Mouse (Mus musculus) liver, adult (tissue): ENCODE results near the gene Pdzd9.

Experiments used
- GATA4 ChIP-seq: IDR thresholded peaks from 2 replicates; pipeline ENCODE4 v1.6.1; 2014; ENCODE audit warnings: mild to moderate bottlenecking, low read length; ENCODE audit not compliant: insufficient replicate concordance

The Pdzd9 gene

DNA sequence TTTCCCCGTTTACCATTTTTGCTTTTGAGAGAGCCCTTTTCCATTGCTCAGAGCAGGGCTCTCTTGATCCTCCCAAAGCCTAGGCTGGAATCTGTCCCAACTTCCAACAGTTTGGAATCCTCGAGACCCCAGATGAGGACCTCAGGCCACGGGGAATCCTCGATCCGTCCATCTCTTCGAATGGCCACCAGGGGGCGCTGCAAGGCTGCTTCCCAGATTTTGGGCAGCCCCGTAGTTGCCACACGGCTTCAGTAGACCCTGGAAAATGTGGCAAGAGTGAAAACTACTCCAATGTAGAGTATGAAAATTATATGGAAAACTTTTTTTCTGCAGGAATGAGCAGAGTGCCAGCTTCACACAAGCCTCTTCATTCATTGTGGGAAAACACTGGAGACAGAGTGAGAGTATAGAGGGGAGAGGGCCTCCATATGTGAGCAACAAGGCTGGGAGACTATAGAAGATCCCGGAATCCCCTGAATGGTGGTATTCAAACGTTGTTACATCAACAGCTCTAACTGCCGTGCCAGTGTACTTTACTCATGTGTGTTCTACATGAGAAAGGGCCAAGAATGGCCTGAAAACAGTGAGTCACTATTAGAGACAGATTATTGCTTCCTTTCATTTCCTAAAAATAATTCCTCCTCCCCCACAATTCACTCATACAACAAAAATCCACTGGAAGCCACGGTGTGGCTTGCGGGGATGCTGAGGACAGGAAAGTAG, at the start of gene Pdzd9:
Gene Pdzd9, minus strand, starts transcription at position 191 of the 723 bp plus-strand sequence.
- TF ChIP-seq GATA4 = no peak

GRCm38 (mm10) chr7:120717261-120717660, 47.1 kb upstream of the Pdzd9 start:
- TF ChIP-seq GATA4 = no peak

- no peak for TF ChIP-seq GATA4
These were observed 43.1 kb upstream of the Pdzd9 start for GRCm38 (mm10) chr7:120713225-120713624.

GRCm38 (mm10) chr7:120712071-120712470, 41.9 kb upstream of the Pdzd9 start:
- no peak for TF ChIP-seq GATA4

DNA sequence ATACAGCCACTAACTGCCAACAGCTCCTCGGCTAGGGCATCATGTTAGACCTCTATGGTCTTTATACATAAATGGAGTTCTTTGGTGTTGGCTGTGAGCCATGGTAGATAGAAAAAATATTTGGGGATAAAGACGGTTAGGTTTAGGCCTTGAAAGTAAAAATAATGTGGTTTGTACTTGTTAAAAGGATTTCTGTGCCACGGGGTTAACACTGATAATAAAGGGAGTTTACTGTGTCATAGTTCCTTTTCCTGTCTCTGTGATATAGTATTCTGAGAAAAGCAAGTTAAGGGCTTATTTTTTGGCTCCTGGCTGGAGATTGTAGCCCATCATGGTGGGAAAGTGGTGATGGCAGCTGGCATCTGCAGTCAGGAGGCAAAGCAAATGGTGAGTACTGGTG, 33.7 kb upstream of the Pdzd9 start:
- peak; percentile 50; the same call in 1 of the 2 replicates for TF ChIP-seq GATA4

DNA sequence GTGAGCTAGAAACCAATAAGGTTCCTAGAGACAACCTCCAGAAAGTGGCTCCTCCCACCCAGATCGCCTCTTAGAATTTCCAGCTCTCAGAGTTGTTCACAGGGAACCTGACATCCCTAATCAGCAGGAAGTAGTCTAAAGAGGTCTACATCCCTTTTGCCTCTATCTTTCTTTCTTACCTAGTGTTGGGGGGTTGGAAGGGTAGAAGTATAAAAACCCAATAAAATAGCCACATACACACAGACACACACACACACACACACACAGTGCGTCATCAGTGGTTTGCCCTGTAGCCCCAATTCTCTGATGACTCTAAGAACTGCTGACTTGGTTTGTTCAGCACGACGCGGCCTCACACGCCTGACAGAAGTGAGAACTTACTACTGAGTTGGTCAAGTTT, 29.4 kb upstream of the Pdzd9 start:
- TF ChIP-seq GATA4 = no peak

GRCm38 (mm10) chr7:120696331-120696730, 26.2 kb upstream of the Pdzd9 start:
- TF ChIP-seq GATA4 = no peak

- no peak for TF ChIP-seq GATA4
These were observed 25.5 kb upstream of the Pdzd9 start for GRCm38 (mm10) chr7:120695641-120696040.

- TF ChIP-seq GATA4 = no peak
These were observed 25.1 kb upstream of the Pdzd9 start for GRCm38 (mm10) chr7:120695196-120695595.

DNA sequence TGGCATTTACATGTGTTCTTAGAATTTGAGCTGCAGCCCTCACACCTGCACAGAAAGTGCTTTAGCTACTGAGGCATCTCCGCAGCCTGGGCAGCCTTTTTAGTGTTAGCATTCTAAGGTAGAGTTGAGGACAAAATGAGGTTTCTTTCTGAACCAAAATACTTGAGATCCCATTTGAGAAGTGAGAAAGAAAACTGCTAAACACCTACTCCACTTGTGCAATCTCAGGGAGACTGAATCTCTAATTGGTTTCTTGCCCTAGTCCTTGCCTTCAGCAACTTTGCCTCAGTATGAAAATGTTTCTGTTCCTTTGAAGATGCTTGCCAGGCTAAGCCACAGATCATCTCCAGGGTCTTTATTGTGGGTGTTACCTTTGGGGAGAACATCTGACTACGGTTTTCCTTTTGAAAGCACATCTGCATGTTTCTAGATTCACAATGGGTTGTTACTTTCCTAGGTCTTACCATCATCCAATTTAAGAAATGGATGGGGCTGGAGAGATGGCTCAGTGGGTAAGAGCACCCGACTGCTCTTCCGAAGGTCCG, 23.8 kb upstream of the Pdzd9 start:
- TF ChIP-seq GATA4 = no peak

DNA sequence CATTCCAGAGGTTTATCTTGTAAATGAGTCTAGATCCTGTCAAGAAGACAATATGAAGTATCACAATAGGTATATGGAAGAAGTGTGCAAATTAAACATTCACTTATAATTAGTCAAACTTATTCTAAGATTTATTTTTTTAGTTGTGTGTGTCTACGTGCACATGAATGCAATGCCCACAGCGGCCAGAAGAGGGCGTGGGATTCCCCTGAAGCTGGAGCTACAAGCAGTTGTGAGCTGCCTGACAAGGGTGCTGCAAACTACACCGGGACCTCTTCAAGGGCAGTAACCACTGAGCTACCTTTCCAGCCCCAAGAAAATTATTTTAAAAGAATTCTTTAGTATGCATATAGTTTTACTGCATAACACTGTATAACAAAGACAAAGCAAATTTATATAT, 20.5 kb upstream of the Pdzd9 start:
- no peak for TF ChIP-seq GATA4

- no peak for TF ChIP-seq GATA4
These were observed 15.1 kb upstream of the Pdzd9 start for GRCm38 (mm10) chr7:120685227-120685626.

DNA sequence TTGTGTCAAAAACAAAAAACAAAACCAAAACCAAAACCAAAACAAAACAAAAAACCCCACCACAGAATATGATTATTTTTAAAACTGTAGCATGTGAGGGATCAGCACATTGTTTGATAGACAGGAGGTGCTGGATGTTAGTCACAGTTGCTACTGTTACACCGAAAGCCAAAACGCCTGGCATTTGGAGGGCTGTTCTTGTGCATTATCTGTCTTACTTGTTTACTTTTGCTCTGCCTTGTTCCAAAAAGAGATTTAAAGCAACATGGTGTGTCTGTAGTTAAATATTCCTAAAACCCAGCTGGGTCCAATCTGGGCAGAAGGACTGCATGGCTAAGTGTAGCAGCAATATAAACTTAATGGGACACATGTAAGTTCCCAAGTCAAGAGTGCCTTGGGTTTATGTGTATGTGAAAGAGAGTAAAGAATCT, 14.6 kb upstream of the Pdzd9 start:
- TF ChIP-seq GATA4 = no peak

DNA sequence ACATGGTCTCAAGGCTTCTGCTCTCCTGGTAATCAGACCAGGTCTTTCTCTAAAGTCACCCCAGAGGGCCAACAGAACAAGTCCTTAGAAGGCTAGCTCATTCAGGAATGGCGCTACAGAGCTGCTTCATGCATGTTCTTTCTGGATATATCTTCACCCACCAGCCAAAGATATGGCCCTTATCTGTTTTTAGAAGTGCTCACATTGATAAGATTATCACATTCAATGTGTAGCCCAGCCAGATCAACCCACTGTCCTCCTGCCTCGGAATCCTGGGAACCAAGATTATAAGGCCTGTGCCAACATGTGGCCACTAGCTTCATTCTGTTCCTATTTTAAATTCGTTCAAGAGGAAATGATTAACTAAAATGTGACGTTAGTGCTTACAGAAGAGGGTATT, 11.9 kb upstream of the Pdzd9 start:
- no peak for TF ChIP-seq GATA4

DNA sequence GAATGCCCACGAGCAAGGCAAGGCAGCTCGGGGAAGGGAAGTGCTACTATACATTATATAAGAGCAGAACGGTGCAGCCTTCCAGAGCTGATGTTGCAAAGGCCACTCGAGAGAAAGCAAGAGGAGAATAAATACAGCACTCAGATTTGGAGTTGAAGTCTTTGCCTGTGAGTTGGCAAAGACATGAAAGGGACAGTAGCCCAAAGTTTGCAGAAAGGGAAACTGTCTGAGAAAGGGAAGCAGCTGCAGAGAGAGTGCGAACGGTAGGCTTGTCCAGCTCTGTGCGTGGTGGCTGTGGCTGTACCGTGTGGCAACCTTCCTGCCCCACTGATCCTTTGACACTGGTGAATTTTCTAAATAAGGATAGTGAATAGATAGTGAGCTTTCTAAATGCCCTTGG, 8.9 kb upstream of the Pdzd9 start:
- TF ChIP-seq GATA4 = no peak

DNA sequence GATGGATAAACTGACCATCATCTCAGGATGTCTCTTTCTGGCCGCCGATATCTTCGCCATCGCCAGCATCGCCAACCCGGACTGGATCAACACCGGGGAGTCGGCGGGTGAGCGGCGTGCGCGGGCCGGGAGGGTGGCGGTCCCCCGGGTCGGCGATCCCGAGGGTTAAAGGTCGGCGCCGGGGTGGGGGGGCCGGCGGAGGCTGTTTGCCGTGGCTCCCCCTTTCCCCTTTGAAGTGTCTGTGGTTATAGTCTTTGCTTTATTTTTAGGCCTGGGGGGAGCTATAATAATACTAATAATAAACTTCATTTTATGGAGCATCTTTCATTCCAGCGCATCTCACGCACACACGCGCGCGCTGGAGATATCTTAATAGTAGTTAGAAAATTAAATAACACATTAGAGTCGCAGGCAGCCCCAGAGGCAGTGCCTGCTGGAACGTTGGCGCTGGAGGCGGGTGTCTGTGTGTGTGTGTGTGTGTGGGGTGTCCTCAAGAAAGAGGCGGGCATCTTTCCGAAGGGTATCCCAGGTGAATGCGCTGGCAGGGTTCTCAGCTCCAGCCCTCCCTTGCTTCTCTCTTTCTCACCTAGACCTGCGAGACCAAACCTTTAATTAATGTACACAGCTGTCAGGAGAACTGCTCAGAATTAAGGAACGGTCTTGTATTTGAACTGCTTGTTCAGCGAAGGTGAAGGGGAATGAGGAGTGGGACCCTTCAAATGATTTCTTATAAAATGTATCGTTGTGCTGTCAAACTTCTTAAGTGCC, 7.8 kb upstream of the Pdzd9 start:
- TF ChIP-seq GATA4 = no peak
